ENCODE assay signal across 22 mouse cellular contexts in genomic region chrX:103734041-103734625, GRCm38 (mm10).
DNase-seq lines count a peak whose midpoint lies in the region; ATAC-seq lines count a peak whose summit lies in the region.
"Had no signal": no experiment of that assay in that cellular context is flagged by ENCODE, and none has a peak within 500 bp of the region (broad histone marks: within the 10 kb centered on the region; RNA-seq: fewer than 3 reads in every experiment).

No protein-coding gene starts in this region.

- no peak overlapping the region for H3K4me3 ChIP-seq in hindbrain, embryonic 14.5 days (replicated peaks; ENCODE audit: low read length)
- H3K4me3 ChIP-seq in hindbrain, embryonic 16.5 days (ENCODE audit: low read length) = no peak overlapping the region
- H3K4me3 ChIP-seq in liver, embryonic 12.5 days = no peak overlapping the region
- no peak overlapping the region for H3K4me3 ChIP-seq in neural tube, embryonic 14.5 days (ENCODE audit: low read depth, low read length)
- no peak overlapping the region for H3K4me3 ChIP-seq in forebrain, embryonic 11.5 days (ENCODE audit: low read depth, low read length)
- H3K4me3 ChIP-seq: embryonic facial prominence, embryonic 10.5 days; heart, embryonic 10.5 days; hindbrain, embryonic 15.5 days; intestine, embryonic 15.5 days; limb, embryonic 10.5 days; liver, embryonic 13.5 days; midbrain, embryonic 10.5 days had no signal

- no peak overlapping the region for H3K9ac ChIP-seq in hindbrain, embryonic 14.5 days
- H3K9ac ChIP-seq in hindbrain, embryonic 16.5 days (ENCODE audit: low read depth, low read length) = no peak overlapping the region
- H3K9ac ChIP-seq in liver, embryonic 12.5 days = no peak overlapping the region
- no peak overlapping the region for H3K9ac ChIP-seq in neural tube, embryonic 14.5 days (replicated peaks; ENCODE audit: low read depth, low read length)
- no peak overlapping the region for H3K9ac ChIP-seq in forebrain, embryonic 11.5 days (ENCODE audit: low read length)
- H3K9ac ChIP-seq: hindbrain, embryonic 15.5 days; intestine, embryonic 15.5 days; liver, embryonic 13.5 days had no signal

- no peak for DNase-seq in hindbrain, embryonic 14.5 days (ENCODE audit: low spot score)
- no peak for DNase-seq in liver
- DNase-seq in neural tube, embryonic 10.5 days (ENCODE audit: extremely low spot score, low spot score) = no peak
- DNase-seq in forebrain, embryonic 11.5 days (ENCODE audit: low spot score) = no peak
- DNase-seq in adrenal gland, adult 18-20 months (ENCODE audit: low spot score in 2 of 2) = no peak
- DNase-seq: adrenal gland, postnatal 14 days; cerebellum, adult 8-10 months; gastrocnemius, postnatal 10 days; heart, postnatal 4 days; liver, embryonic 13.5 days; thymus, adult 18-20 months; thymus, postnatal 36 days had no signal

- no peaks in the 10 kb centered on the region for H3K4me1 ChIP-seq in hindbrain, embryonic 14.5 days (replicated peaks; ENCODE audit: control insufficient read depth, insufficient read depth, low read length)
- no peaks in the 10 kb centered on the region for H3K4me1 ChIP-seq in hindbrain, embryonic 16.5 days (ENCODE audit: control insufficient read depth, insufficient read depth, low read depth, low read length)
- no peaks in the 10 kb centered on the region for H3K4me1 ChIP-seq in liver, embryonic 12.5 days
- no peaks in the 10 kb centered on the region for H3K4me1 ChIP-seq in neural tube, embryonic 14.5 days (ENCODE audit: control insufficient read depth, insufficient read depth, low read length)
- H3K4me1 ChIP-seq in forebrain, embryonic 11.5 days (replicated peaks; ENCODE audit: control insufficient read depth, insufficient read depth, low read length) = no peaks in the 10 kb centered on the region
- H3K4me1 ChIP-seq: embryonic facial prominence, embryonic 10.5 days; heart, embryonic 10.5 days; intestine, embryonic 15.5 days; limb, embryonic 10.5 days; liver, embryonic 13.5 days had no signal

- H3K27me3 ChIP-seq in hindbrain, embryonic 14.5 days (ENCODE audit: control insufficient read depth, insufficient read depth, low read length) = peaks cover 90% of the 10 kb centered on the region
- peaks cover 23% of the 10 kb centered on the region for H3K27me3 ChIP-seq in hindbrain, embryonic 16.5 days (replicated peaks; ENCODE audit: control insufficient read depth, insufficient read depth, low read length)
- peaks cover 62% of the 10 kb centered on the region for H3K27me3 ChIP-seq in liver, embryonic 12.5 days (replicated peaks)
- H3K27me3 ChIP-seq in neural tube, embryonic 14.5 days (ENCODE audit: control insufficient read depth, insufficient read depth, low read length) = peaks cover 9% of the 10 kb centered on the region
- peaks cover 62% of the 10 kb centered on the region for H3K27me3 ChIP-seq in forebrain, embryonic 11.5 days (ENCODE audit: control insufficient read depth, insufficient read depth, low read length)

- WGBS in hindbrain, embryonic 14.5 days = 74% methylated on average over 7 of the region's 7 CpGs
- 68% methylated on average over 7 of the region's 7 CpGs for WGBS in hindbrain, embryonic 16.5 days
- WGBS in liver, embryonic 12.5 days (ENCODE audit: insufficient replicate concordance) = 60% methylated on average over 7 of the region's 7 CpGs
- WGBS in neural tube, embryonic 14.5 days = 81% methylated on average over 7 of the region's 7 CpGs
- WGBS in forebrain, embryonic 11.5 days = 78% methylated on average over 7 of the region's 7 CpGs

- H3K36me3 ChIP-seq in hindbrain, embryonic 14.5 days (replicated peaks; ENCODE audit: control insufficient read depth, insufficient read depth) = no peaks in the 10 kb centered on the region
- H3K36me3 ChIP-seq in hindbrain, embryonic 16.5 days (ENCODE audit: control insufficient read depth, insufficient read depth, low read length) = no peaks in the 10 kb centered on the region
- no peaks in the 10 kb centered on the region for H3K36me3 ChIP-seq in liver, embryonic 12.5 days
- no peaks in the 10 kb centered on the region for H3K36me3 ChIP-seq in neural tube, embryonic 14.5 days (ENCODE audit: control insufficient read depth, insufficient read depth, low read length)
- no peaks in the 10 kb centered on the region for H3K36me3 ChIP-seq in forebrain, embryonic 11.5 days (ENCODE audit: control insufficient read depth, insufficient read depth, low read length)
- H3K36me3 ChIP-seq: embryonic facial prominence, embryonic 10.5 days; heart, embryonic 10.5 days; hindbrain, embryonic 15.5 days; intestine, embryonic 15.5 days; limb, embryonic 10.5 days; liver, embryonic 13.5 days; midbrain, embryonic 10.5 days had no signal

- no peaks in the 10 kb centered on the region for H3K9me3 ChIP-seq in hindbrain, embryonic 14.5 days (ENCODE audit: control insufficient read depth, low read length)
- H3K9me3 ChIP-seq in hindbrain, embryonic 16.5 days (ENCODE audit: control insufficient read depth, low read length) = no peaks in the 10 kb centered on the region
- H3K9me3 ChIP-seq in liver, embryonic 12.5 days (replicated peaks) = no peaks in the 10 kb centered on the region
- H3K9me3 ChIP-seq in neural tube, embryonic 14.5 days (ENCODE audit: control insufficient read depth, low read length) = no peaks in the 10 kb centered on the region
- no peaks in the 10 kb centered on the region for H3K9me3 ChIP-seq in forebrain, embryonic 11.5 days (ENCODE audit: control insufficient read depth, low read length)
- H3K9me3 ChIP-seq: embryonic facial prominence, embryonic 10.5 days; heart, embryonic 10.5 days; hindbrain, embryonic 15.5 days; intestine, embryonic 15.5 days; limb, embryonic 10.5 days; liver, embryonic 13.5 days; midbrain, embryonic 10.5 days had no signal

- peak; percentile 34; the same call in 1 of the 2 replicates for ATAC-seq in hindbrain, embryonic 14.5 days (ENCODE audit: low FRiP score)
- ATAC-seq in hindbrain, embryonic 16.5 days = no peak
- 0 out of 2 replicates have a peak, but pooled peaks have one; percentile 10 for ATAC-seq in liver, embryonic 12.5 days
- ATAC-seq in neural tube, embryonic 14.5 days (ENCODE audit: low read depth) = peak; percentile 34; the same call in 1 of the 2 replicates
- ATAC-seq in forebrain, embryonic 11.5 days (replicated peaks; ENCODE audit: low FRiP score) = no peak
- ATAC-seq: forebrain, embryonic 16.5 days; intestine, embryonic 15.5 days had no signal

- H3K27ac ChIP-seq in hindbrain, embryonic 14.5 days = no peak overlapping the region
- H3K27ac ChIP-seq in hindbrain, embryonic 16.5 days (ENCODE audit: low read depth, low read length) = no peak overlapping the region
- no peak overlapping the region for H3K27ac ChIP-seq in liver, embryonic 12.5 days
- no peak overlapping the region for H3K27ac ChIP-seq in neural tube, embryonic 14.5 days (ENCODE audit: low read depth, low read length)
- H3K27ac ChIP-seq in forebrain, embryonic 11.5 days (ENCODE audit: low read depth, low read length) = no peak overlapping the region
- H3K27ac ChIP-seq: embryonic facial prominence, embryonic 10.5 days; heart, embryonic 10.5 days; hindbrain, embryonic 15.5 days; intestine, embryonic 15.5 days; limb, embryonic 10.5 days; liver, embryonic 13.5 days; midbrain, embryonic 10.5 days had no signal

- no peak overlapping the region for H3K4me2 ChIP-seq in hindbrain, embryonic 14.5 days (replicated peaks)
- no peak overlapping the region for H3K4me2 ChIP-seq in hindbrain, embryonic 16.5 days (ENCODE audit: low read length)
- H3K4me2 ChIP-seq in liver, embryonic 12.5 days = no peak overlapping the region
- H3K4me2 ChIP-seq in neural tube, embryonic 14.5 days (ENCODE audit: low read depth, low read length) = no peak overlapping the region
- no peak overlapping the region for H3K4me2 ChIP-seq in forebrain, embryonic 11.5 days (ENCODE audit: low read depth, low read length, severe bottlenecking)
- H3K4me2 ChIP-seq: hindbrain, embryonic 15.5 days; intestine, embryonic 15.5 days; liver, embryonic 13.5 days had no signal

Comparison
In these comparisons a context has a peak if more than half of its experiments do, and no peak if none do; other contexts are left out.
1. ATAC-seq: peak in hindbrain, embryonic 14.5 days (single experiment), liver, embryonic 12.5 days (single experiment) and neural tube, embryonic 14.5 days (single experiment); none in hindbrain, embryonic 16.5 days (single experiment) and forebrain, embryonic 11.5 days (single experiment).